Mouse (Mus musculus) thymus, adult 18-20 months (tissue): Measurements from ENCODE around the gene Arhgef28.

Experiments
- DNase-seq, 2 experiments: peaks; one replicate each; pipeline ENCODE4 v3.0.0; 2022; ENCODE audit warnings: mixed read lengths in 2 of 2

Gene Arhgef28

GRCm38 (mm10) chr13:98182330-98182729, 23.9 kb downstream of the Arhgef28 start:
- no peak for DNase-seq

DNA sequence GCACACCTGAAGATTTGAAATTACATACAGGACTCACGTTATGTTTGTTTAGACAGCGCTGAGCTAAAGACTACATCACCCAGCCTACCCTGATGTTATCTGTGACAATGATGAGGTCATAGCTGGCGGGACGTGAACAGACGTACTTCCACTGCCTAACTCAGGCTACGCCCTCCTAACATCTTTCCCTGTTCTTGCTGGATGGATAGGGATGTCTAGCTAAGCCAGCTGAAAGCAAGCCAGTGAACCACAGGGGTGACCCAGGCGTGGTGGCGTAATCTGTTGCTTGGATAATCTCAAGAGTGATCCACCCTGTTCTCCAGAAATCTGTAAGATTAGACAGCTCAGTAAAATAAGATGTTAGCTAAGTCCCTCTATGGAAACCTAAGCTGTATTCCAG, 25.6 kb downstream of the Arhgef28 start:
- no peak for DNase-seq

- DNase-seq = no peak
These were observed 30.8 kb downstream of the Arhgef28 start for GRCm38 (mm10) chr13:98175323-98176007.

DNA sequence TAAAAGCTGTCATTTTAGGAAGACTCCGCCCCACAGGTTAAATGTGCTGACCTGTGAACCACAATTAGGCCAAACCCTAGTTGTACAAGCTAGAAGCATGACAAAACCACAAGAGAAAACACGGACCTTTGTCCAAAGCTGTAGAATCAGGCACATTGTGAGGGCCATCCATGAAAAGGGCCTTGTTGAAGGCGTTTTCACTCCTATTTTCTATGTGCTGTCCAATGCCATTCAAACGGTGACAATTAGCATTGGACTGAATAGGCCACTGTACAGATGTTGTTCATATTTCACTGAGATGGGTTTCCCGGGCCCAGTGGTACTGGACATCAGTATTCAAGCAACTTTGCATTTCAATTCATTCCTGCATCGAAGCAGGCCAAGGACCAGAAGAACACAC, 33.2 kb downstream of the Arhgef28 start:
- no peak for DNase-seq

DNA sequence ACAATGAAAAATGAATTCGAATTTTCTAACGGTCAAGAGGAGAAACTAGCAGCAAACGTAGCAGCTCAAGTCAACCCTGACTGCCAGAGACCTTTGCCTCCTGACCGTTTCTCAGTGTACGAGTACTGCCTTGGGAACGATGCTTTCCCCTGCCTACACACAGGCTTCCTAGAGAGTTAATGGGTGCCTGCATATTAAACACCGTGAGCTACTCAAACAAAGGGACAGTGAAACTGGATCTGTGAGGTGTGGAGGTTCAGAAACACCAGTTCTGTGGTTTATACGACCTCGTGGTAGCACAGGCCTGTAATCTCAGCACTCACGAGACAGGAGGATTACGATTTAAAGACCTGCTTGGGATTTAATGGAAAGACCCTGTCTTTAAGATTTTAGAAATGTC, 33.9 kb downstream of the Arhgef28 start:
- no peak for DNase-seq

DNA sequence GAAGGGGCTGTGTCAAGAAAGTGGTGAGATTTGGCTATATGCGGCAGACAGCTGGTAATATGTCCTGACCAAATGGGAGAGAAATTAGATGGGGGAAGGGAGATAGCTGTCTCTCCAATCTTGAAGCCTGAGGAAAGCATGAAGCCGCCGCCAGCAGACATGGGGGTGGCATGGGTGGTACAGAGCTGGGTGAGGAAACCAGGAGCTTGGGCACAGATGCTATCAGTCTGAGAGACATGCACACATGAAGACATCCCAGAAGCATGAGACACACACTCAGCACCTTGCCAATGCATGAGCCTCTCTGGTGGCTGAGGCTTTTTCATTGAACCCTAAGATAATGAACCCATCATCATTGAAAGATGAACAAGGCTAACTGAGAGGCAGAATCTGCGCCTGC, 34.5 kb downstream of the Arhgef28 start:
- no peak for DNase-seq

- DNase-seq = no peak
These were observed 35.0 kb downstream of the Arhgef28 start for GRCm38 (mm10) chr13:98171257-98171656.

DNA sequence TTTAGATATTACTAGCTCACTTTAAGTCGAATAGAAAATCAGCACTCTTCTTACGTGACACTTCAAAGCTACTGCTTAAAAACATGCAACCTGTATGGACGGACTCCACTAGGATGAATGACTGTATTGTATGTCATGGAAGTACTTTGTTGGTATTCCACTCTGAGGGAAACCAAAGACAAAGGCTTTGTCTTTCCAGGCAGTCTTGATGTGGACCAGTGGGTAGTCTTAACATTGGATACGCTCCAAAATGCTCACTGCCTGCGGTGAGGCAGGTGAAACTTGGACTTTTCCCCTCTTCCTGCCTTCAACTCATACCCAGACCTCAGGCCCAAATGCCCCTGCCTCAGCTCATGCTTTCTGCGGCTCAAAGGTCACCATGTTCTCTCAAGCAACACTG, 41.4 kb downstream of the Arhgef28 start:
- DNase-seq = no peak

DNA sequence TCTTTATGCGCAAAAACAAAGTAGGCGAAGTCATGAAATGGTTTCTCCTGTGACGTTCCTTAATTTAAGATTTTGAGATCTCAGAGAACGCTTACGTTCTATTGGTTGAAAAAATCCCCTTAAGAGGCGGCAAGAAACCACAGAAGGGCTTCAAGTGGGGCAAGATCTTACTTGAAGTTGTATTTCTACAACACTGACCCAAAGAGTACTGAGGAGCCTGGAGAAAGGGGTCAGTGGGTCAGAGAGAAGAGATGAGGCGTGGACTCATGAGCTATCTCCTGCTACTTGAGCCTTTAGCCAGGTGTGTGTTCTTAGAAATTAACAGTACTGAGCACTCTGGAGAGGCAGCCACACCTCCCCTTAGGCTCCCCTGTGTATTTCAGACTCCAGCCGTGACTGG, 44.7 kb downstream of the Arhgef28 start:
- DNase-seq = no peak

- no peak for DNase-seq
These were observed 49.6 kb downstream of the Arhgef28 start for GRCm38 (mm10) chr13:98156656-98157055.

- no peak for DNase-seq
These were observed 53.5 kb downstream of the Arhgef28 start for GRCm38 (mm10) chr13:98152759-98153158.

GRCm38 (mm10) chr13:98147532-98147931, 58.7 kb downstream of the Arhgef28 start:
- no peak for DNase-seq

- DNase-seq = no peak
These were observed 59.6 kb downstream of the Arhgef28 start for GRCm38 (mm10) chr13:98146573-98147160.

DNA sequence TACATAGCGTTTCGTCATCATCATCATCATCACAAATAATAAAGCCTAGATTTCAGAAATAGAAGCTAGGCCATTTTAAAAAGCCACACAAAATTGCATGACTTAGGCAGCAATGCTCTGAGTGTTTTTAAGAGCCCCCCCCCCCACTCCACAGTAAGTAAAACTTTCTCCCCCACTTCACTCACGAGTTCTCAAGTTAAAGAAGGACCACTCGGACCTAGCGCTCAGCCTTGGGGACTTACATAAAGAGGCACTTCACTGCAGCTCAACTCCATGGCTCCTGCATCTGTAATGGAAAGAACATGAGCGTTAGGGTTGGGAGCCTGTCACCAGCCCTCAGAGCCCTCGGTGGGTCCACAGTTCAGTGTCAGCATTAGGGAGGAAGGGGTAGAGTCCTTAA, 60.9 kb downstream of the Arhgef28 start:
- DNase-seq = no peak

DNA sequence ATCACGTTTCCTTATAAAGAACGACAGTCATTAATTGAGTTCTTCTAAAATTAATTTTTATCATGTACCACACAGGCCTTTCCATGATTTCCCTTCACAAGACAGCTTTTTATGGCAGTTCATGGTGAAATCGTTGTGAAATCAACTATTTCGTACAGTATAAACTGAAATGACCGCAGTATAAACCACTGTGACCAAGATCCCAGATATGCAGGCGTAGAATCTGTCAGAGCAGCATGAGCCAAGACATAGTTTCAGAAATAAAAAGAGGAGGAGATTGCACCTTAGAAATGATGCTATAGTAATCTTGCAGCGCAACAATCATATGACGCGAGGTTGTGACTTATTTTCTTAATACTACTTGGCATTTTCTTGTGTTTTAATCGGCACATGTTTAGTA, 63.2 kb downstream of the Arhgef28 start:
- no peak for DNase-seq

DNA sequence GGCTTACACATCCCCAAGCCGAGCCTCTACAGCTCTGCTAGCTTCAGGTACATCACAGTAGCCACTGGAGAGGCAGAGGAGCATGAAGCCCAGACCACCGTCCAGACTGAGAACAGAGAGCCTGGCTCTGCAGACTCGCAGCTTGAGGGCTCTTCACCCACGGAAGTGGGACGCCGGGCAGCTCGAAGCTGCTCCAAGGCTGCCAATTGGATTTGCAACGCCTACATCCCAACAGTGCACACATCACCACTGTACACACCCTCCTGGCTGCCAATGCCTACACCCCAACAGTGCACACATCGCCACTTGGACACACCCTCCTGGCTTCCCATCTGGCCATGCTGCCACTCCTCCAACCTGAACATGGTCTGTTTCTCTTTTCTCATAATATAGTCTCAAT, 65.6 kb downstream of the Arhgef28 start:
- no peak for DNase-seq

DNA sequence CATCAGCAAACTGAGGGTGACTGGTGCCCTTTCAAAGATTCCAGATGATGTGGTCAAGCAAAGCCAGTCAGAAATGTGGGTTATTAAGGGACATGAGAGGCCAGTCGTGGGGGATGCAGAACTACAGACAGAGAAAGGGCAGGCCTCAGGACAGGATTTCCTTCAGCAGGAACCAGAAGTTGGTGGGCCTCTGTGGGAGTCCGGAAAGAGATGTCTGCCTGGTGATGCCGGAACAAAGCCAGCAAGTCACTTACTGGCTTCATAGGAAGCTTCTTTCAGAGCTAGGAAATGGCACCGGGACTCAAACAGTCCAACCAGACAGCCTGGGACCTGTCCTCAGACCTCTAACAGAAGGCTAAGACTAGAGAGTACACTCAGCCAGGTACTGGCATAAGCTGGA, 67.5 kb downstream of the Arhgef28 start:
- no peak for DNase-seq

GRCm38 (mm10) chr13:98135890-98136555, 70.2 kb downstream of the Arhgef28 start:
- no peak for DNase-seq

- no peak for DNase-seq
These were observed 73.3 kb downstream of the Arhgef28 start for GRCm38 (mm10) chr13:98132951-98133350.

DNA sequence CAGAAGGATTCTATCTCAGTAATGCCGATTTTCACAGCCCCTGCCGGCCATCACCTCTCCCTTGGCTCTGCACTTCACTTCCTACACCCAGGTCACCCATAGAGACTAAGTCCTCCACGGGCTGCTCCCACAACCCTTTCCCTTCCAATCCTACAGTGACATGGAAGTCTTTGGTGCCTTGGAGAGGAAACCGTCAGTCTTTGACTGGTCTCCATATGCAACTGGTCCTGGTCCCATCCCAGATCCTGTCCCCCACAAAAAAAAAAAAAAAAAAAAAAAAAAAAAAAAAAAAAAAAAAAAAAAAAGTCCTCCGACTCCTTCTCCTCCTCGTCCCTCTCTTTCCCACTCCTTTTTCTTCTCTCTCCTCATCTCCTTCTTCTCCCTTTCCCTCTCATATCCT, 74.0 kb downstream of the Arhgef28 start:
- DNase-seq = no peak

DNA sequence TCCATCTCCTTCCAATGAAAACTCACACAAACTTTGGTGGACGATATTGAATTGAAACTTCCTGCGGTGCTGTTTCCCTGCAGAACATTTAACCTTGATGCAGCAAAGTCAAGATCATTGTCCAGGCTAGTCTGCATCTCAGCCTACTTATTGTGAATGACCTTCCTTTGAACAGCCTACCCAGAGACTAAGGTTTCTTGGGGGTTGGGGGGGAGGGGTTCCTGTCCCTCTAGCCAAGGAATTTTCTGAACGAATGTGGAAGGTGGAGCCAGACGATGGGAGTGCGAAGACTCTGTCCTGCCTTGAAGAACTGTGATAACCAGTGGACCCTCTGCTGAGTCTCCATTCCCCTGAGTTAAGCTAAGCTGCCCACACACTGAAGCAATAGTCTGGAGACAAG, 80.6 kb downstream of the Arhgef28 start:
- no peak for DNase-seq

GRCm38 (mm10) chr13:98124113-98124745, 82.0 kb downstream of the Arhgef28 start:
- no peak for DNase-seq

GRCm38 (mm10) chr13:98122766-98123165, 83.5 kb downstream of the Arhgef28 start:
- DNase-seq = no peak

- no peak for DNase-seq
These were observed 84.2 kb downstream of the Arhgef28 start for GRCm38 (mm10) chr13:98121993-98122392.
